Mouse (Mus musculus) 416B (cell line): Measurements from ENCODE around the gene Mark2.

ENCODE experiments used
- DNase-seq: peaks from one replicate; pipeline ENCODE4 v3.0.0; 2011; ENCODE audit warnings: low read depth

The Mark2 gene

GRCm38 (mm10) chr19:7321391-7321790 lies 20.3 kb downstream of the Mark2 start:
- DNase-seq = no peak

- DNase-seq = no peak
Observed at GRCm38 (mm10) chr19:7320181-7320580, 21.5 kb downstream of the Mark2 start.

- no peak for DNase-seq
Observed at GRCm38 (mm10) chr19:7317716-7318115, 23.9 kb downstream of the Mark2 start.

- no peak for DNase-seq
Observed at GRCm38 (mm10) chr19:7316822-7317221, 24.8 kb downstream of the Mark2 start.

GRCm38 (mm10) chr19:7315587-7315984 lies 26.1 kb downstream of the Mark2 start:
- DNase-seq = peak; percentile 29

GRCm38 (mm10) chr19:7314976-7315586 lies 26.6 kb downstream of the Mark2 start:
- DNase-seq = peak; percentile 64

GRCm38 (mm10) chr19:7313660-7314059 lies 28.0 kb downstream of the Mark2 start:
- DNase-seq = no peak

GRCm38 (mm10) chr19:7311306-7311705 lies 30.4 kb downstream of the Mark2 start:
- DNase-seq = no peak

GRCm38 (mm10) chr19:7310704-7311103 lies 31.0 kb downstream of the Mark2 start:
- no peak for DNase-seq

GRCm38 (mm10) chr19:7309738-7310330 lies 31.8 kb downstream of the Mark2 start:
- DNase-seq = no peak

- no peak for DNase-seq
Observed at GRCm38 (mm10) chr19:7307995-7308770, 33.5 kb downstream of the Mark2 start.

GRCm38 (mm10) chr19:7306968-7307367 lies 34.7 kb downstream of the Mark2 start:
- DNase-seq = peak; percentile 90

- no peak for DNase-seq
Observed at GRCm38 (mm10) chr19:7305380-7306310, 36.0 kb downstream of the Mark2 start.

- DNase-seq = no peak
Observed at GRCm38 (mm10) chr19:7304801-7305200, 36.9 kb downstream of the Mark2 start.

- DNase-seq = no peak
Observed at GRCm38 (mm10) chr19:7303796-7304195, 37.9 kb downstream of the Mark2 start.

GRCm38 (mm10) chr19:7302493-7302797 lies 39.2 kb downstream of the Mark2 start:
- DNase-seq = peak; percentile 64

- no peak for DNase-seq
Observed at GRCm38 (mm10) chr19:7301647-7302492, 39.8 kb downstream of the Mark2 start.

- no peak for DNase-seq
Observed at GRCm38 (mm10) chr19:7300078-7300477, 41.6 kb downstream of the Mark2 start.

- no peak for DNase-seq
Observed at GRCm38 (mm10) chr19:7299052-7299451, 42.6 kb downstream of the Mark2 start.

GRCm38 (mm10) chr19:7295959-7296358 lies 45.7 kb downstream of the Mark2 start:
- no peak for DNase-seq

GRCm38 (mm10) chr19:7295071-7295658 lies 46.5 kb downstream of the Mark2 start:
- peak; percentile 70 for DNase-seq
